8 mouse cellular contexts compared by ENCODE assay signal in the genomic region with DNA sequence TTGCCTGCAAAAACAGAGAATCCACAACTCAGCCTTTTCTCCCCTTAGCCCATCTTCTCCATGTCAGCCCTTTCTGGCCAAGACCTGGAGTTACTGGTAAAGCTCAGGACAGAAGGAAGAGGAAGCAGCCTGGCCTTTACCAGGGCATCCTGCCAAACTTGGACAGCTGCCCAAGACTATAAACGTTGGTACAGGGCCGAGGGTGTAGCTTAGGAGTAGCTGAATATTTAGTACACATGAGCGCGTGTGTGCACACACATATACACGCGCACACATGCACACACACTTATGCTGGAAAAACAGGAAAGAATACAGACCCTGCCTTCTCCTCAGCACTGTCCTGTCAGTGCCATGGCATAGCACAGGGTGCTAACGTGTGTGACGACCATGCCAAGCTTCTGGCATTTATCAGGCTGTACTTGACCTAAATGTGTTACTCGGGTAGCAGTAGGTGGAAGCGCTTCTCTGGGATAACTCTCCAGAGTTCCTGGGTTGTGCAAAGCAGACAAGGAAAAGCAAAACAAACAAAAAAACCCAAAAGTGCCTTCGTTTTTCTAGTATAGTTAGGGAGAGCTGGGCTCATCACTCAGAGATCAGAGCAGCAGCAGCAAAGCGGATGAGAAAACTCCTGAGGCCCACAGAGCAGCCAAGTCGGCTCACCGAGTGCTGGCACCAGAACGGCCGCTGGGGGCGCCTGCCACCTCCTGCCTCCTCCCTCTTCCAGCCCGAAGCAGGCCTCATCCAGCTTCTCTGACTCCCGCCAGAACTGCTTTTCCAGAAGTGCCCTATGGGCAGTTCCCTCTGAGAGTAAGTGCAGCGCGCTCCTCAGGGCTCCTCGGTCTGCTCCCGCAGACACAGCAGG. TPM values are rescaled to one million over a fixed set of nuclear protein-coding genes. Genes with fewer than 3 reads are reported as not detected.
DNase-seq lines count a peak whose midpoint lies in the region; ATAC-seq and TF ChIP-seq lines count a peak whose summit lies in the region.

No protein-coding gene starts in this region.

- H3K4me1 ChIP-seq in heart, embryonic 13.5 days = peaks cover 87% of the 10 kb centered on the region
- peaks cover 74% of the 10 kb centered on the region for H3K4me1 ChIP-seq in kidney, postnatal 0 days (replicated peaks; ENCODE audit: insufficient read depth, low read length)
- H3K4me1 ChIP-seq in liver, embryonic 12.5 days = peaks cover 83% of the 10 kb centered on the region
- H3K4me1 ChIP-seq in stomach, embryonic 15.5 days = peaks cover 84% of the 10 kb centered on the region

- DNase-seq in brain, embryonic 14.5 days (ENCODE audit: low read depth) = peak; percentile 94
- peak; percentile 87 for DNase-seq in fibroblast of lung, adult 2 months (ENCODE audit: low read depth)
- DNase-seq in kidney, postnatal 0 days (ENCODE audit: low spot score) = peak; percentile 95
- peak; percentile 36 to 69 for DNase-seq in natural killer cell, adult 2 months (ENCODE audit: low spot score in 2 of 2)

- H3K4me3 ChIP-seq in C2C12 (ENCODE audit: insufficient read depth, poor library complexity, severe bottlenecking) = no peak overlapping the region
- H3K4me3 ChIP-seq in heart, embryonic 13.5 days = peak overlapping the region; percentile 42
- H3K4me3 ChIP-seq in kidney, postnatal 0 days (replicated peaks; ENCODE audit: low read depth, low read length) = no peak overlapping the region
- H3K4me3 ChIP-seq in liver, embryonic 12.5 days = no peak overlapping the region
- H3K4me3 ChIP-seq in stomach, embryonic 15.5 days (replicated peaks) = no peak overlapping the region

- H3K79me3 ChIP-seq in C2C12 (ENCODE audit: low read depth) = no peaks in the 10 kb centered on the region

- peak overlapping the region; percentile 37 for H3ac ChIP-seq in C2C12 (ENCODE audit: control insufficient read depth, insufficient read length, low read depth)

- H3K36me3 ChIP-seq in C2C12 (ENCODE audit: control insufficient read depth, insufficient read depth) = no peaks in the 10 kb centered on the region
- H3K36me3 ChIP-seq in heart, embryonic 13.5 days = no peaks in the 10 kb centered on the region
- no peaks in the 10 kb centered on the region for H3K36me3 ChIP-seq in kidney, postnatal 0 days (ENCODE audit: insufficient read depth, low read length)
- no peaks in the 10 kb centered on the region for H3K36me3 ChIP-seq in liver, embryonic 12.5 days
- H3K36me3 ChIP-seq in stomach, embryonic 15.5 days = no peaks in the 10 kb centered on the region

- no peaks in the 10 kb centered on the region for H3K79me2 ChIP-seq in C2C12 (ENCODE audit: control insufficient read depth, insufficient read depth)

- WGBS in heart, embryonic 13.5 days = 17% methylated on average over 23 of the region's 23 CpGs
- 22% methylated on average over 23 of the region's 23 CpGs for WGBS in kidney, postnatal 0 days
- WGBS in liver, embryonic 12.5 days (ENCODE audit: insufficient replicate concordance) = 28% methylated on average over 23 of the region's 23 CpGs
- 19% methylated on average over 23 of the region's 23 CpGs for WGBS in stomach, embryonic 15.5 days

- peak overlapping the region; percentile 79 for H3K4me2 ChIP-seq in heart, embryonic 13.5 days
- H3K4me2 ChIP-seq in kidney, postnatal 0 days (ENCODE audit: low read length) = peak overlapping the region; percentile 82; the same call in 1 of the 2 replicates
- peak overlapping the region; percentile 10; the same call in 1 of the 2 replicates for H3K4me2 ChIP-seq in liver, embryonic 12.5 days
- peak overlapping the region; percentile 93 for H3K4me2 ChIP-seq in stomach, embryonic 15.5 days

- peak; percentile 91 for TF ChIP-seq CTCF in C2C12 (IDR thresholded peaks at IDR 0.05; ENCODE audit: control insufficient read depth, insufficient read depth, insufficient read length)
- TF ChIP-seq CTCF in brain, embryonic 14.5 days (IDR thresholded peaks at IDR 0.05; ENCODE audit: borderline replicate concordance, extremely low read depth, insufficient read depth, insufficient read length) = peak; percentile 95
- TF ChIP-seq CTCF in kidney, postnatal 0 days (IDR thresholded peaks at IDR 0.05; ENCODE audit: low read depth) = peak; percentile 90

- no peaks in the 10 kb centered on the region for H3K9me3 ChIP-seq in heart, embryonic 13.5 days
- H3K9me3 ChIP-seq in kidney, postnatal 0 days (replicated peaks; ENCODE audit: low read length) = no peaks in the 10 kb centered on the region
- H3K9me3 ChIP-seq in liver, embryonic 12.5 days (replicated peaks) = no peaks in the 10 kb centered on the region
- H3K9me3 ChIP-seq in stomach, embryonic 15.5 days = no peaks in the 10 kb centered on the region

- TF ChIP-seq POLR2A in brain, embryonic 14.5 days (IDR thresholded peaks at IDR 0.05; ENCODE audit: borderline replicate concordance, extremely low read depth, insufficient read depth, insufficient read length, poor library complexity, severe bottlenecking) = no peak

- H3K27me3 ChIP-seq in C2C12 (ENCODE audit: control insufficient read depth, insufficient read depth, insufficient read length) = no peaks in the 10 kb centered on the region
- no peaks in the 10 kb centered on the region for H3K27me3 ChIP-seq in heart, embryonic 13.5 days (replicated peaks)
- H3K27me3 ChIP-seq in kidney, postnatal 0 days (ENCODE audit: insufficient read depth, low read length) = no peaks in the 10 kb centered on the region
- peaks cover 45% of the 10 kb centered on the region for H3K27me3 ChIP-seq in liver, embryonic 12.5 days (replicated peaks)
- H3K27me3 ChIP-seq in stomach, embryonic 15.5 days (replicated peaks) = no peaks in the 10 kb centered on the region

- H3K9ac ChIP-seq in heart, embryonic 13.5 days = peak overlapping the region; percentile 78
- H3K9ac ChIP-seq in kidney, postnatal 0 days (ENCODE audit: low read depth, low read length) = peak overlapping the region; percentile 36; the same call in 1 of the 2 replicates
- H3K9ac ChIP-seq in liver, embryonic 12.5 days = no peak overlapping the region
- H3K9ac ChIP-seq in stomach, embryonic 15.5 days = peak overlapping the region; percentile 18; the same call in 1 of the 2 replicates

- H3K27ac ChIP-seq in heart, embryonic 13.5 days (replicated peaks) = peak overlapping the region; percentile 99
- H3K27ac ChIP-seq in kidney, postnatal 0 days = peak overlapping the region; percentile 78
- H3K27ac ChIP-seq in liver, embryonic 12.5 days = peak overlapping the region; percentile 54; the same call in 1 of the 2 replicates
- H3K27ac ChIP-seq in stomach, embryonic 15.5 days = peak overlapping the region; percentile 96

- 0 out of 2 replicates have a peak, but pooled peaks have one; percentile 2 for ATAC-seq in heart, embryonic 13.5 days (ENCODE audit: extremely low read depth, insufficient number of reproducible peaks, low FRiP score, low TSS enrichment)
- peak; percentile 2; the same call in 1 of the 2 replicates for ATAC-seq in kidney, postnatal 0 days (replicated peaks; ENCODE audit: low FRiP score, low read depth)
- ATAC-seq in liver, embryonic 12.5 days = no peak
- peak; percentile 14; the same call in 1 of the 2 replicates for ATAC-seq in stomach, embryonic 15.5 days (ENCODE audit: insufficient read depth, low FRiP score, low read depth)

TF ChIP-seq in C2C12, 6 proteins besides CTCF, POLR2A, EP300 and RAD21:
- TF ChIP-seq FOSL1 (IDR thresholded peaks at IDR 0.05; ENCODE audit: insufficient read depth, low read length, poor library complexity, severe bottlenecking) = no peak
- no peak for TF ChIP-seq MYOG (IDR thresholded peaks at IDR 0.05; ENCODE audit: control insufficient read depth, extremely low read depth, insufficient read length)
- TF ChIP-seq MAX (IDR thresholded peaks at IDR 0.05) = no peak
- no peak for TF ChIP-seq MYOD1 (IDR thresholded peaks at IDR 0.05; ENCODE audit: control insufficient read depth, insufficient read length, low read depth)
- no peak for TF ChIP-seq CEBPB (IDR thresholded peaks at IDR 0.05; ENCODE audit: low read depth)
- no peak for TF ChIP-seq USF1 (IDR thresholded peaks at IDR 0.05; ENCODE audit: low read depth)

RNA-seq across cellular contexts. Expression of gene Bmf, which starts 4.0 kb away (rescaled TPM):
- polyA plus RNA-seq in C2C12 (2012; fragmentation: generic; extraction: Trizol) = 0.42 TPM
- polyA plus RNA-seq in brain, embryonic 14.5 days (2012; rRNA removed) = 10.6 and 13.7 TPM in 2 replicates
- polyA plus RNA-seq in heart, embryonic 13.5 days (2015; fragmentation: Nextera tagmentation; extraction: Ambion mirVana) = 2.5 and 2.9 TPM in 2 replicates
- polyA plus RNA-seq in kidney, postnatal 0 days (2015; fragmentation: Nextera tagmentation; extraction: Ambion mirVana) = 4.2 and 5.3 TPM in 2 replicates
- 0.62 and 0.83 TPM in 2 replicates for polyA plus RNA-seq in liver, embryonic 12.5 days (2016; fragmentation: Nextera tagmentation; extraction: Ambion mirVana)
- 3.6 and 5.2 TPM in 2 replicates for polyA plus RNA-seq in stomach, embryonic 15.5 days (2015; fragmentation: Nextera tagmentation; extraction: Ambion mirVana)

RNA-seq across cellular contexts. Expression of gene Bub1b, which starts 52.5 kb away (rescaled TPM):
- polyA plus RNA-seq in C2C12 (2012; fragmentation: generic; extraction: Trizol) = 54.9 TPM
- polyA plus RNA-seq in brain, embryonic 14.5 days (2012; rRNA removed) = 18.9 and 30.6 TPM in 2 replicates
- polyA plus RNA-seq in heart, embryonic 13.5 days (2015; fragmentation: Nextera tagmentation; extraction: Ambion mirVana) = 64.3 and 69.9 TPM in 2 replicates
- 28.7 and 34.2 TPM in 2 replicates for polyA plus RNA-seq in kidney, postnatal 0 days (2015; fragmentation: Nextera tagmentation; extraction: Ambion mirVana)
- polyA plus RNA-seq in liver, embryonic 12.5 days (2016; fragmentation: Nextera tagmentation; extraction: Ambion mirVana) = 70.9 and 72.5 TPM in 2 replicates
- polyA plus RNA-seq in stomach, embryonic 15.5 days (2015; fragmentation: Nextera tagmentation; extraction: Ambion mirVana) = 66.9 and 72.0 TPM in 2 replicates

Comparison
In these comparisons a context has a peak if more than half of its experiments do, and no peak if none do; other contexts are left out.
1. H3K4me2 ChIP-seq: peak in every context shown above with its lines; median percentile 93 in stomach, embryonic 15.5 days; 82 in kidney, postnatal 0 days; 79 in heart, embryonic 13.5 days; 10 in liver, embryonic 12.5 days.